Mouse (Mus musculus) embryonic facial prominence, embryonic 15.5 days (tissue): ENCODE results near the gene Strn. TPM values are rescaled to one million over a fixed set of nuclear protein-coding genes. Genes with fewer than 3 reads are reported as not detected.

Source experiments
- ATAC-seq: fragments of 200-750 bp; cut with Nextera tagmentation; 2 replicates; pipeline ENCODE4 v1.8.0; 2017; ENCODE audit warnings: low read depth, moderate TSS enrichment; ENCODE audit not compliant: insufficient number of reproducible peaks, low FRiP score, low TSS enrichment
- H3K27ac ChIP-seq: fragments of 300-500 bp; sonication (generic); replicated peaks from 2 replicates; pipeline ENCODE4 v1.5.1; 2015; ENCODE audit warnings: mild to moderate bottlenecking, inconsistent platforms
- H3K27me3 ChIP-seq: fragments of 300-500 bp; sonication (generic); 2 replicates; pipeline ENCODE4 v1.6.1; 2015; ENCODE audit warnings: inconsistent platforms
- H3K36me3 ChIP-seq: fragments of 300-500 bp; sonication (generic); 2 replicates; pipeline ENCODE4 v1.6.1; 2015; ENCODE audit warnings: mild to moderate bottlenecking, inconsistent platforms
- H3K4me1 ChIP-seq: fragments of 300-500 bp; sonication (generic); 2 replicates; pipeline ENCODE4 v1.6.1; 2015; ENCODE audit warnings: inconsistent platforms
- H3K4me2 ChIP-seq: fragments of 300-500 bp; sonication (generic); replicated peaks from 2 replicates; pipeline ENCODE4 v1.6.1; 2015; ENCODE audit warnings: mild to moderate bottlenecking, inconsistent platforms
- H3K4me3 ChIP-seq: fragments of 300-500 bp; sonication (generic); replicated peaks from 2 replicates; pipeline ENCODE4 v1.5.1; 2015; ENCODE audit warnings: mild to moderate bottlenecking, inconsistent platforms
- H3K9ac ChIP-seq: fragments of 300-500 bp; sonication (generic); 2 replicates; pipeline ENCODE4 v1.6.1; 2015; ENCODE audit warnings: inconsistent platforms
- H3K9me3 ChIP-seq: fragments of 300-500 bp; sonication (generic); replicated peaks from 2 replicates; pipeline ENCODE4 v1.6.1; 2016; ENCODE audit warnings: inconsistent platforms
- WGBS: fragments of 180-500 bp; shearing (Covaris S2); methylation state at CpG from one replicate; pipeline ENCODE4 v1.1.7; 2015; 5-methylcytosine and 5-hydroxymethylcytosine counted together
- polyA plus RNA-seq: library from polyadenylated mRNA; unstranded; fragments of >200 nt; fragmentation: Nextera tagmentation; extraction: Ambion mirVana; gene quantifications from 2 replicates; pipeline ENCODE4 v1.2.1, GENCODE M21; 2015

The Strn gene
- polyA plus RNA-seq, 1 experiment from 2014 or later, result 5.4 TPM

DNA sequence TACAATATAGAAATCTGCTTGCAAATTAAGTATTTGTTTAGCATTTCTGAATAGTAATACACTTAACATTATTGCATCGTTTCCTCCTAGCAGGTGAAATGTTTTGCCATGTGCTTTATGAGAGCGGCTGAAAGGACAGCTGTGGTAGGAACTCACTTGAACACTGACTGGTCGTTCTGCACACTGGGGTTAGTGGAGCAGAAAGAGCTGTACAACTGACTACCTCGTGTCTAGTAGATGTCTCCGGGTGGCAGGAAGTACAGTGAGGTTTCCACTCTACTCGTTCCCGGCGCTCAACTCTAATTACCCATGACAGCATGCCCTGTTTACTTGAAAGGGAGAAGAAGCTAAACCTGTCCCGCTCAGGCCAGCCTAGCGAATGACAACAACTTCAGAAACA is 82.2 kb downstream of the Strn start:
- 64% methylated on average over 10 of the region's 10 CpGs for WGBS

GRCm38 (mm10) chr17:78643853-78644475 is 93.0 kb downstream of the Strn start:
- ATAC-seq, result no peak

More for the DNA sequence above, 82.2 kb downstream of the Strn start:
- Histone ChIP-seq H3K4me3 (no peak overlapping the region), H3K27ac (no peak overlapping the region), H3K9ac (no peak overlapping the region), H3K4me1 (no peaks in the 10 kb centered on the region), H3K27me3 (no peaks in the 10 kb centered on the region), H3K36me3 (peaks cover 49% of the 10 kb centered on the region), H3K9me3 (0 out of 2 replicates have a peak, but pooled peaks cover under 1% of the 10 kb centered on the region), H3K4me2 (no peak overlapping the region)
- ATAC-seq, result no peak

GRCm38 (mm10) chr17:78642259-78642658 is 94.7 kb downstream of the Strn start:
- H3K4me2 ChIP-seq, result no peak overlapping the region
- H3K4me1 ChIP-seq, result 0 out of 2 replicates have a peak, but pooled peaks cover 3% of the 10 kb centered on the region
- H3K9ac ChIP-seq, result no peak overlapping the region
- no peak for ATAC-seq
- H3K9me3 ChIP-seq, result no peaks in the 10 kb centered on the region
- H3K27ac ChIP-seq, result no peak overlapping the region
- no peak overlapping the region for H3K4me3 ChIP-seq
- WGBS, result 80% methylated on average over 4 of the region's 4 CpGs
- H3K36me3 ChIP-seq, result no peaks in the 10 kb centered on the region
- H3K27me3 ChIP-seq, result no peaks in the 10 kb centered on the region

More at GRCm38 (mm10) chr17:78643853-78644475, 93.0 kb downstream of the Strn start:
- Histone ChIP-seq H3K27ac (no peak overlapping the region), H3K27me3 (no peaks in the 10 kb centered on the region), H3K4me1 (0 out of 2 replicates have a peak, but pooled peaks cover 2% of the 10 kb centered on the region), H3K4me3 (no peak overlapping the region), H3K9ac (no peak overlapping the region), H3K4me2 (no peak overlapping the region), H3K36me3 (peaks cover 10% of the 10 kb centered on the region; the same call in 1 of the 2 replicates), H3K9me3 (no peaks in the 10 kb centered on the region)
- 86% methylated on average over 17 of the region's 17 CpGs for WGBS

- Histone ChIP-seq H3K27ac (no peak overlapping the region), H3K4me2 (no peak overlapping the region), H3K9ac (no peak overlapping the region), H3K4me1 (0 out of 2 replicates have a peak, but pooled peaks cover 3% of the 10 kb centered on the region), H3K4me3 (no peak overlapping the region), H3K27me3 (no peaks in the 10 kb centered on the region), H3K36me3 (no peaks in the 10 kb centered on the region), H3K9me3 (no peaks in the 10 kb centered on the region)
- 87% methylated on average over 3 of the region's 3 CpGs for WGBS
- ATAC-seq, result no peak
Measured at GRCm38 (mm10) chr17:78640387-78640786, 96.6 kb downstream of the Strn start.

GRCm38 (mm10) chr17:78639099-78639498 is 97.9 kb downstream of the Strn start:
- H3K27me3 ChIP-seq, result no peaks in the 10 kb centered on the region
- no peak overlapping the region for H3K4me3 ChIP-seq
- H3K9ac ChIP-seq, result no peak overlapping the region
- H3K27ac ChIP-seq, result no peak overlapping the region
- H3K4me1 ChIP-seq, result 0 out of 2 replicates have a peak, but pooled peaks cover 3% of the 10 kb centered on the region
- no peak for ATAC-seq
- H3K4me2 ChIP-seq, result no peak overlapping the region
- H3K36me3 ChIP-seq, result no peaks in the 10 kb centered on the region
- no peaks in the 10 kb centered on the region for H3K9me3 ChIP-seq
- WGBS, result 60% methylated on average over 6 of the region's 6 CpGs

GRCm38 (mm10) chr17:78637140-78637539 is 99.9 kb downstream of the Strn start:
- H3K27ac ChIP-seq, result no peak overlapping the region
- no peak overlapping the region for H3K4me3 ChIP-seq
- H3K9ac ChIP-seq, result no peak overlapping the region
- H3K4me2 ChIP-seq, result no peak overlapping the region
- H3K4me1 ChIP-seq, result 0 out of 2 replicates have a peak, but pooled peaks cover 3% of the 10 kb centered on the region
- H3K27me3 ChIP-seq, result no peaks in the 10 kb centered on the region
- no peaks in the 10 kb centered on the region for H3K9me3 ChIP-seq
- H3K36me3 ChIP-seq, result no peaks in the 10 kb centered on the region
- no peak for ATAC-seq
- WGBS, result 94% methylated on average over 7 of the region's 7 CpGs

GRCm38 (mm10) chr17:78635616-78636015 is 101.4 kb downstream of the Strn start:
- Histone ChIP-seq H3K9ac (no peak overlapping the region), H3K9me3 (no peaks in the 10 kb centered on the region), H3K4me3 (no peak overlapping the region), H3K4me1 (0 out of 2 replicates have a peak, but pooled peaks cover 3% of the 10 kb centered on the region), H3K27ac (no peak overlapping the region), H3K36me3 (no peaks in the 10 kb centered on the region), H3K4me2 (no peak overlapping the region), H3K27me3 (no peaks in the 10 kb centered on the region)
- ATAC-seq, result no peak
- 69% methylated on average over 2 of the region's 2 CpGs for WGBS

- 96% methylated on average over 19 of the region's 19 CpGs for WGBS
- H3K27ac ChIP-seq, result no peak overlapping the region
- H3K36me3 ChIP-seq, result no peaks in the 10 kb centered on the region
- no peak for ATAC-seq
- H3K4me2 ChIP-seq, result no peak overlapping the region
- no peak overlapping the region for H3K9ac ChIP-seq
- H3K4me3 ChIP-seq, result no peak overlapping the region
- no peaks in the 10 kb centered on the region for H3K4me1 ChIP-seq
- H3K9me3 ChIP-seq, result no peaks in the 10 kb centered on the region
- H3K27me3 ChIP-seq, result no peaks in the 10 kb centered on the region
Measured at GRCm38 (mm10) chr17:78624941-78625340, 112.1 kb downstream of the Strn start.

DNA sequence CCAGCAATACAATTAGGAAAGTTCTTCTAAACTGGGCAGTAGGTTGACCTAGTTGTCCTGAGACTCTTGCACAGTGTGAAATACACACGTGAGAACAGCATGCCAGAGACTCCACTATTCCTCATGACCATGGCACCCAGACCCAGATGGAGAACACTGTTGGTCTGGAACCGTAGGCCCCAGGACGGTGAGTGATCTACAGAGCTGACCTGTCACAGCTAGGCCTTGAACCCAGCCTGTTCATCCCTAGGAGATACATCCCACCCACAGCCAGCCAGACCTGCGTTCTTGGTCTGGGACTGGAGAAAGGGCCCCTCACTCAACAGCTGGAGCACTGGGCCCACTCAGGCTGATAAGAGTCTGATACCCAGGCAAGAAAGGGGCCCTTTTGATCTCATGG is 115.1 kb downstream of the Strn start:
- Histone ChIP-seq H3K27ac (no peak overlapping the region), H3K9ac (no peak overlapping the region), H3K27me3 (no peaks in the 10 kb centered on the region), H3K4me3 (no peak overlapping the region), H3K9me3 (no peaks in the 10 kb centered on the region), H3K4me1 (no peaks in the 10 kb centered on the region), H3K4me2 (no peak overlapping the region), H3K36me3 (no peaks in the 10 kb centered on the region)
- WGBS, result 88% methylated on average over 4 of the region's 4 CpGs
- no peak for ATAC-seq

DNA sequence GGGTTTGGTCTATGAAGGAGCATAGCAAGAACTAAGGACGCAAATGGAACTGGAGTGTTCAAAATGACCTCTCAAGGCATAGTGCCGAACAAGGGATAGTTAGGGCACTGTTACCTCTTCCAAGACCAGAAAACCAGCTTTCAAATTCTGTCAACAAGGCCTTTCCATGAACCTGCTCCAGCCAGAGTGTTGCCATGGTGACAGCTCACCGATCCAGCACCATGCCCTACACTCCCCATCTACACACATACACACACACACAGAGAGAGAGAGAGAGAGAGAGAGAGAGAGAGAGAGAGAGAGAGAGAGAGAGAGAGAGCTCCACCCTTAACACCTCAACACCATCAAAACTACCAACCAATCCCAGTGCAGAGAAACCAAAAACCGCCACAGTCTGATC is 116.3 kb downstream of the Strn start:
- Histone ChIP-seq H3K36me3 (no peaks in the 10 kb centered on the region), H3K4me3 (no peak overlapping the region), H3K4me2 (no peak overlapping the region), H3K27me3 (no peaks in the 10 kb centered on the region), H3K9ac (no peak overlapping the region), H3K4me1 (no peaks in the 10 kb centered on the region), H3K9me3 (no peaks in the 10 kb centered on the region), H3K27ac (no peak overlapping the region)
- WGBS, result 88% methylated on average over 4 of the region's 4 CpGs
- no peak for ATAC-seq

DNA sequence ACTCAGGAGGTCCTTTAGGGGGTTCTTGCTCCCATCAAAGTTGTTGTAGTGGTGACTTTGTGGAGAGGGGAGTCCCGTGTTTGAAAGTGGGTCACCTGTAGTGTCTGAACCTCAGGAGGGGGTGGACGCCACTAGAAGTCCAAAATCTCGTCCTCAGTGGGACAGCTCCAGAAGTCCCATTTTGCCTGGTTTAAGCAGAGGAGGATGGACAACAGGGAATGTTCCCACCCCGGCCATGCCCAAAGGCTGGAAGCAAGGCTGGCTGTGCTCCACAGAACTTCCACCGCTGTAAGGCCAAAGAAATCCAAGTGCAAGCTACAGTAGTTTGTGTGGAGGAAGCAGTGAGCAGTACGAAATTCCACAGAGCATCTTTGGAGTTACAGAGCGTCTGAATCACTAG is 117.0 kb downstream of the Strn start:
- Histone ChIP-seq H3K4me2 (no peak overlapping the region), H3K36me3 (no peaks in the 10 kb centered on the region), H3K4me1 (no peaks in the 10 kb centered on the region), H3K9me3 (no peaks in the 10 kb centered on the region), H3K27me3 (no peaks in the 10 kb centered on the region), H3K9ac (no peak overlapping the region), H3K27ac (no peak overlapping the region), H3K4me3 (no peak overlapping the region)
- 87% methylated on average over 7 of the region's 7 CpGs for WGBS
- no peak for ATAC-seq

- Histone ChIP-seq H3K4me2 (no peak overlapping the region), H3K4me1 (no peaks in the 10 kb centered on the region), H3K9ac (no peak overlapping the region), H3K9me3 (no peaks in the 10 kb centered on the region), H3K4me3 (no peak overlapping the region), H3K36me3 (no peaks in the 10 kb centered on the region), H3K27ac (no peak overlapping the region), H3K27me3 (no peaks in the 10 kb centered on the region)
- no peak for ATAC-seq
- WGBS, result 70% methylated on average over 5 of the region's 5 CpGs
Measured at GRCm38 (mm10) chr17:78618164-78618693, 118.8 kb downstream of the Strn start.
